Mouse (Mus musculus): ENCODE measurements around the gene Nagpa. TPM values are rescaled to one million over a fixed set of nuclear protein-coding genes. Genes with fewer than 3 reads are reported as not detected.
A peak's percentile ranks its signal among the peaks of the same experiment; 100 is the strongest.

The Nagpa gene
- polyA plus RNA-seq, 1 experiment from 2014 or later: 24.0 TPM

GRCm38 (mm10) chr16:5222140-5222539, 18.3 kb upstream of the Nagpa start, which contains the start of gene AU021092:
Gene AU021092 (minus strand): TSS chr16:5222299.
- Histone ChIP-seq H3K9me3 (no peaks in the 10 kb centered on the region), H3K27ac (peak within 1 kb of the TSS; percentile 74), H3K4me3 (peak within 1 kb of the TSS; percentile 19; the same call in 1 of the 2 replicates), H3K4me1 (0 out of 2 replicates have a peak, but pooled peaks cover 8% of the 10 kb centered on the region), H3K36me3 (no peaks in the 10 kb centered on the region), H3K4me2 (peak within 1 kb of the TSS; percentile 33), H3K9ac (no peak within 1 kb of the TSS), H3K27me3 (no peaks in the 10 kb centered on the region)
- 55% methylated on average over 6 of the region's 6 CpGs for WGBS
- peak; percentile 49; the same call in 1 of the 2 replicates for ATAC-seq (ENCODE audit: borderline replicate concordance, extremely low read depth, low FRiP score, low TSS enrichment)

- Histone ChIP-seq H3K9me3 (no peaks in the 10 kb centered on the region), H3K27ac (peak overlapping the region; percentile 74), H3K27me3 (no peaks in the 10 kb centered on the region), H3K9ac (no peak overlapping the region), H3K4me3 (no peak overlapping the region), H3K4me2 (peak overlapping the region; percentile 33), H3K4me1 (0 out of 2 replicates have a peak, but pooled peaks cover 8% of the 10 kb centered on the region), H3K36me3 (no peaks in the 10 kb centered on the region)
- ATAC-seq (ENCODE audit: borderline replicate concordance, extremely low read depth, low FRiP score, low TSS enrichment): 0 out of 2 replicates have a peak, but pooled peaks have one; percentile 31
- 43% methylated on average over 4 of the region's 4 CpGs for WGBS
Observed at GRCm38 (mm10) chr16:5221403-5221802, 17.6 kb upstream of the Nagpa start.

- H3K4me1 ChIP-seq: 0 out of 2 replicates have a peak, but pooled peaks cover 8% of the 10 kb centered on the region
- no peak overlapping the region for H3K27ac ChIP-seq
- no peak overlapping the region for H3K4me2 ChIP-seq
- no peak overlapping the region for H3K4me3 ChIP-seq
- ATAC-seq (ENCODE audit: borderline replicate concordance, extremely low read depth, low FRiP score, low TSS enrichment): no peak
- no peaks in the 10 kb centered on the region for H3K9me3 ChIP-seq
- no peak overlapping the region for H3K9ac ChIP-seq
- H3K27me3 ChIP-seq: no peaks in the 10 kb centered on the region
- no peaks in the 10 kb centered on the region for H3K36me3 ChIP-seq
- WGBS: 65% methylated on average over 5 of the region's 5 CpGs
Observed at GRCm38 (mm10) chr16:5217341-5218133, 13.7 kb upstream of the Nagpa start.

- H3K36me3 ChIP-seq: no peaks in the 10 kb centered on the region
- 0 out of 2 replicates have a peak, but pooled peaks cover 4% of the 10 kb centered on the region for H3K4me1 ChIP-seq
- H3K9me3 ChIP-seq: no peaks in the 10 kb centered on the region
- no peak overlapping the region for H3K9ac ChIP-seq
- no peaks in the 10 kb centered on the region for H3K27me3 ChIP-seq
- H3K4me3 ChIP-seq: no peak overlapping the region
- H3K27ac ChIP-seq: no peak overlapping the region
- no peak for ATAC-seq (ENCODE audit: borderline replicate concordance, extremely low read depth, low FRiP score, low TSS enrichment)
- H3K4me2 ChIP-seq: no peak overlapping the region
- WGBS: 42% methylated on average over 6 of the region's 6 CpGs
Observed at GRCm38 (mm10) chr16:5216686-5217085, 12.9 kb upstream of the Nagpa start.

- no peak overlapping the region for H3K9ac ChIP-seq
- no peak overlapping the region for H3K4me3 ChIP-seq
- no peaks in the 10 kb centered on the region for H3K4me1 ChIP-seq
- no peak overlapping the region for H3K27ac ChIP-seq
- ATAC-seq (ENCODE audit: borderline replicate concordance, extremely low read depth, low FRiP score, low TSS enrichment): no peak
- no peak overlapping the region for H3K4me2 ChIP-seq
- no peaks in the 10 kb centered on the region for H3K9me3 ChIP-seq
- WGBS: 79% methylated on average over 2 of the region's 2 CpGs
- no peaks in the 10 kb centered on the region for H3K27me3 ChIP-seq
- no peaks in the 10 kb centered on the region for H3K36me3 ChIP-seq
Observed at GRCm38 (mm10) chr16:5214126-5214525, 10.3 kb upstream of the Nagpa start.

- Histone ChIP-seq H3K27ac (no peak overlapping the region), H3K4me2 (no peak overlapping the region), H3K9ac (no peak overlapping the region), H3K9me3 (no peaks in the 10 kb centered on the region), H3K36me3 (no peaks in the 10 kb centered on the region), H3K4me3 (no peak overlapping the region), H3K4me1 (no peaks in the 10 kb centered on the region), H3K27me3 (no peaks in the 10 kb centered on the region)
- 86% methylated on average over 3 of the region's 3 CpGs for WGBS
- ATAC-seq (ENCODE audit: borderline replicate concordance, extremely low read depth, low FRiP score, low TSS enrichment): no peak
Observed at GRCm38 (mm10) chr16:5212150-5212549, 8.3 kb upstream of the Nagpa start.

GRCm38 (mm10) chr16:5210365-5210764, 6.6 kb upstream of the Nagpa start:
- H3K27me3 ChIP-seq: no peaks in the 10 kb centered on the region
- H3K4me3 ChIP-seq: no peak overlapping the region
- H3K4me1 ChIP-seq: no peaks in the 10 kb centered on the region
- H3K9ac ChIP-seq: no peak overlapping the region
- H3K4me2 ChIP-seq: no peak overlapping the region
- WGBS: 65% methylated on average over 2 of the region's 2 CpGs
- no peak for ATAC-seq (ENCODE audit: borderline replicate concordance, extremely low read depth, low FRiP score, low TSS enrichment)
- H3K9me3 ChIP-seq: no peaks in the 10 kb centered on the region
- no peak overlapping the region for H3K27ac ChIP-seq
- no peaks in the 10 kb centered on the region for H3K36me3 ChIP-seq

- Histone ChIP-seq H3K4me2 (no peak overlapping the region), H3K9me3 (no peaks in the 10 kb centered on the region), H3K4me3 (no peak overlapping the region), H3K9ac (no peak overlapping the region), H3K36me3 (no peaks in the 10 kb centered on the region), H3K27me3 (no peaks in the 10 kb centered on the region), H3K4me1 (peaks cover 16% of the 10 kb centered on the region), H3K27ac (no peak overlapping the region)
- ATAC-seq (ENCODE audit: borderline replicate concordance, extremely low read depth, low FRiP score, low TSS enrichment): no peak
- 65% methylated on average over 5 of the region's 5 CpGs for WGBS
Observed at GRCm38 (mm10) chr16:5206051-5206450, 2.2 kb upstream of the Nagpa start.

- WGBS: 76% methylated on average over 5 of the region's 5 CpGs
- Histone ChIP-seq H3K27me3 (no peaks in the 10 kb centered on the region), H3K9ac (no peak overlapping the region), H3K9me3 (no peaks in the 10 kb centered on the region), H3K4me3 (no peak overlapping the region), H3K4me1 (peaks cover 16% of the 10 kb centered on the region), H3K4me2 (no peak overlapping the region), H3K27ac (no peak overlapping the region), H3K36me3 (no peaks in the 10 kb centered on the region)
- ATAC-seq (ENCODE audit: borderline replicate concordance, extremely low read depth, low FRiP score, low TSS enrichment): no peak
Observed at GRCm38 (mm10) chr16:5205431-5205970, 1.7 kb upstream of the Nagpa start.

- Histone ChIP-seq H3K9ac (peak overlapping the region; percentile 48), H3K4me3 (peak overlapping the region; percentile 68), H3K9me3 (no peaks in the 10 kb centered on the region), H3K36me3 (no peaks in the 10 kb centered on the region), H3K27me3 (no peaks in the 10 kb centered on the region), H3K4me1 (peaks cover 16% of the 10 kb centered on the region), H3K27ac (no peak overlapping the region), H3K4me2 (peak overlapping the region; percentile 91)
- ATAC-seq (ENCODE audit: borderline replicate concordance, extremely low read depth, low FRiP score, low TSS enrichment): peak; percentile 13; the same call in 1 of the 2 replicates
- WGBS: under 1% methylated on average over 36 of the region's 36 CpGs
Observed at GRCm38 (mm10) chr16:5203200-5203599, 612 bp downstream of the Nagpa start.

GRCm38 (mm10) chr16:5202681-5203080, 1.1 kb downstream of the Nagpa start:
- H3K4me1 ChIP-seq: peaks cover 16% of the 10 kb centered on the region
- WGBS: 7% methylated on average over 4 of the region's 4 CpGs
- no peaks in the 10 kb centered on the region for H3K36me3 ChIP-seq
- no peaks in the 10 kb centered on the region for H3K27me3 ChIP-seq
- H3K9me3 ChIP-seq: no peaks in the 10 kb centered on the region
- H3K9ac ChIP-seq: 0 out of 2 replicates have a peak overlapping the region, but pooled peaks have one; percentile 48
- peak overlapping the region; percentile 68 for H3K4me3 ChIP-seq
- H3K4me2 ChIP-seq: peak overlapping the region; percentile 91
- no peak overlapping the region for H3K27ac ChIP-seq
- no peak for ATAC-seq (ENCODE audit: borderline replicate concordance, extremely low read depth, low FRiP score, low TSS enrichment)

GRCm38 (mm10) chr16:5195080-5195479, 8.7 kb downstream of the Nagpa start:
- H3K4me3 ChIP-seq: no peak overlapping the region
- no peaks in the 10 kb centered on the region for H3K27me3 ChIP-seq
- H3K36me3 ChIP-seq: no peaks in the 10 kb centered on the region
- 24% methylated on average over 6 of the region's 6 CpGs for WGBS
- H3K9ac ChIP-seq: no peak overlapping the region
- no peak for ATAC-seq (ENCODE audit: borderline replicate concordance, extremely low read depth, low FRiP score, low TSS enrichment)
- no peak overlapping the region for H3K4me2 ChIP-seq
- no peak overlapping the region for H3K27ac ChIP-seq
- H3K9me3 ChIP-seq: no peaks in the 10 kb centered on the region
- H3K4me1 ChIP-seq: no peaks in the 10 kb centered on the region

Data from lung, embryonic 15.5 days (tissue).